In the genomic region with DNA sequence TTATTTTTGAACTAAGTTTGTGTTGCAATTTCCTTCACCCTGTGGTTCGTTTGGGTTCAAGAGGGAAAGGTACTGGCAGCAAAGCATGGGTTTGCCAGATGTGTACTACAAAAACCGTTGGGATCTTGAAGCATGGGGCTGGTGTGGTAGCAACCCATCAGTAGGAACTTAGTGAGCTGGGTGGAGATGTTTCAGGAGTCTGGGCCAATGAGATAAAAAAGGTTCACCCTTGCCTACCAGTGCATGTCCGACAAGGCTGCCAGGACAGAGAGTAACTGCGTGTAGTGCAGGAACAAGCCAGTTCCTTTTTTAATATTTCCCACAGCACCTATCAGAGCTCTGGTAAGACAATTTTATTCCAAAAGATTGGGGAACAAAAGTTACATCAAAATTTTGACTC, we compare ENCODE assay signal across 16 mouse cellular contexts.
"Had no signal": no experiment of that assay in that cellular context is flagged by ENCODE, and none has a peak within 500 bp of the region (broad histone marks: within the 10 kb centered on the region; RNA-seq: fewer than 3 reads in every experiment).

No protein-coding gene starts in this region.

- H3K4me2 ChIP-seq: neural tube, embryonic 13.5 days; neural tube, embryonic 15.5 days; stomach, embryonic 15.5 days had no signal

- H3K4me1 ChIP-seq: neural tube, embryonic 13.5 days; neural tube, embryonic 15.5 days; stomach, embryonic 15.5 days had no signal

- H3K4me3 ChIP-seq: neural tube, embryonic 13.5 days; neural tube, embryonic 15.5 days; stomach, embryonic 15.5 days had no signal

- H3K27me3 ChIP-seq: neural tube, embryonic 13.5 days; neural tube, embryonic 15.5 days; stomach, embryonic 15.5 days had no signal

- H3K9ac ChIP-seq: neural tube, embryonic 13.5 days; neural tube, embryonic 15.5 days; stomach, embryonic 15.5 days had no signal

- H3K27ac ChIP-seq: neural tube, embryonic 13.5 days; neural tube, embryonic 15.5 days; stomach, embryonic 15.5 days; stomach, postnatal 0 days had no signal

- H3K9me3 ChIP-seq: neural tube, embryonic 13.5 days; neural tube, embryonic 15.5 days; stomach, embryonic 15.5 days had no signal

- DNase-seq: retina, postnatal 1 day; right cerebral cortex, adult 18-20 months; right cerebral cortex, postnatal 14 days; right cerebral cortex, postnatal 25 days; right cerebral cortex, postnatal 4 days; spleen, adult 18-20 months; thymus, adult 18-20 months; thymus, adult 2 months; thymus, postnatal 14 days; thymus, postnatal 25 days; thymus, postnatal 36 days; thymus, postnatal 4 days had no signal

- H3K36me3 ChIP-seq: neural tube, embryonic 13.5 days; neural tube, embryonic 15.5 days; stomach, embryonic 15.5 days had no signal
